Comparison of ENCODE assay signal across 12 mouse cellular contexts in the genomic region with DNA sequence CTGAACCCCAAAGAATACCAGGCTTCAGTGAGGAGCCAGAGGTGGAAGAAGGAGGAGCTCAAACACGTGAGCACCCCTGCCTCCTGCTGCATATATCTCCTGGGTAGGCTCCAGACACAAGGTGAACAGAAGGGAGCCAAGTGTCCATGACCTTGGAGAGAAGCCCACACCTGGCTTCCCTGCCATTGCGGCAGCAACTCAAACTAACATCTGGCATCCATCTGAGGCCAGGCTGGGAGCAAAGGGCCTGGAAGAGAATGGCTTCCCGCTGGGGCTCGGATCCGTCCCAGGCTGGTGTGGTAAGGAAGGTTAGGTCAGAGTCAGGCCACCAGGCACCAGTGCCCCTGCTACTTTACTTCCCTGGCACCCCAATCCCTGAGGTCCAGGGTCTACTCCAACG. TPM values are rescaled to one million over a fixed set of nuclear protein-coding genes. Genes with fewer than 3 reads are reported as not detected.
DNase-seq lines count a peak whose midpoint lies in the region; TF ChIP-seq lines count a peak whose summit lies in the region.
"Had no signal": no experiment of that assay in that cellular context is flagged by ENCODE, and none has a peak within 500 bp of the region (broad histone marks: within the 10 kb centered on the region; RNA-seq: fewer than 3 reads in every experiment).

No protein-coding gene starts in this region.

- TF ChIP-seq CTCF in kidney, adult 2 months (conservative IDR thresholded peaks at IDR 0.05; ENCODE audit: insufficient read depth, insufficient read length, low read depth, low read length): no peak
- no peak for TF ChIP-seq CTCF in testis, adult 2 months (IDR thresholded peaks at IDR 0.05; ENCODE audit: control insufficient read depth, insufficient read depth, insufficient replicate concordance, low read depth, low read length)

- TF ChIP-seq POLR2A in kidney, adult 2 months (IDR thresholded peaks at IDR 0.05; ENCODE audit: low read depth, low read length): no peak
- 0 out of 2 replicates have a peak, but pooled peaks have one; percentile 20 for TF ChIP-seq POLR2A in testis, adult 2 months (IDR thresholded peaks at IDR 0.05; ENCODE audit: control insufficient read depth, low read depth, low read length)

- no peak overlapping the region for H3K4me3 ChIP-seq in kidney, adult 2 months (ENCODE audit: insufficient read depth, low read depth, low read length)
- no peak overlapping the region for H3K4me3 ChIP-seq in testis, adult 2 months (ENCODE audit: control insufficient read depth, low read depth, low read length)
- H3K4me3 ChIP-seq: heart, embryonic 12.5 days; liver, embryonic 12.5 days; megakaryocyte, embryonic 14.5 days had no signal

- DNase-seq in kidney, adult 2 months: no peak
- no peak for DNase-seq in kidney, adult 18-20 months
- no peak for DNase-seq in testis, postnatal 10 days (ENCODE audit: low spot score)
- DNase-seq in forelimb bud, embryonic 11.5 days (ENCODE audit: low read depth, low spot score): peak; percentile 67
- DNase-seq in adipocyte (ENCODE audit: low spot score): no peak
- DNase-seq in right cerebral cortex, postnatal 25 days: no peak
- DNase-seq: layer of hippocampus, adult 9-11 months; retina, postnatal 1 day had no signal

- H3K27ac ChIP-seq in kidney, adult 2 months (ENCODE audit: insufficient read depth, low read depth, low read length): peak overlapping the region; percentile 10; the same call in 1 of the 2 replicates
- no peak overlapping the region for H3K27ac ChIP-seq in testis, adult 2 months (ENCODE audit: control insufficient read depth, insufficient read depth, low read depth, low read length)
- H3K27ac ChIP-seq: liver, embryonic 12.5 days had no signal

- peaks cover 24% of the 10 kb centered on the region; the same call in 1 of the 2 replicates for H3K4me1 ChIP-seq in kidney, adult 2 months (ENCODE audit: control insufficient read depth, insufficient read depth, low read length)
- H3K4me1 ChIP-seq in testis, adult 2 months (ENCODE audit: control insufficient read depth, insufficient read depth, low read length): peaks cover 22% of the 10 kb centered on the region

- no peaks in the 10 kb centered on the region for H3K36me3 ChIP-seq in kidney, adult 2 months (ENCODE audit: control insufficient read depth, insufficient read depth, low read length)
- peaks cover 2% of the 10 kb centered on the region for H3K36me3 ChIP-seq in testis, adult 2 months (ENCODE audit: control insufficient read depth, insufficient read depth, low read length)

- H3K27me3 ChIP-seq in kidney, adult 2 months (replicated peaks; ENCODE audit: control insufficient read depth, insufficient read depth, low read length): no peaks in the 10 kb centered on the region
- no peaks in the 10 kb centered on the region for H3K27me3 ChIP-seq in testis, adult 2 months (ENCODE audit: control insufficient read depth, insufficient read depth, low read length)
- H3K27me3 ChIP-seq: heart, embryonic 12.5 days had no signal

- WGBS in kidney, adult 2 months: 65% methylated on average over 6 of the region's 6 CpGs

RNA-seq across cellular contexts. Expression of a gene that starts 18.2 kb away (rescaled TPM):
- polyA plus RNA-seq in kidney, adult 2 months (2012; rRNA removed): 8.9 and 9.0 TPM in 2 replicates
- polyA plus RNA-seq in testis, adult 2 months (2012; rRNA removed): 74.1 and 80.7 TPM in 2 replicates
- polyA plus RNA-seq: heart, embryonic 12.5 days had no signal

RNA-seq across cellular contexts. Expression of a gene that starts 23.7 kb away (rescaled TPM):
- 18.0 and 18.2 TPM in 2 replicates for polyA plus RNA-seq in kidney, adult 2 months (2012; rRNA removed)
- 27.4 and 29.4 TPM in 2 replicates for polyA plus RNA-seq in testis, adult 2 months (2012; rRNA removed)

RNA-seq across cellular contexts. Expression of a gene that starts 43.8 kb away (rescaled TPM):
- polyA plus RNA-seq in kidney, adult 2 months (2012; rRNA removed): 7.6 and 7.8 TPM in 2 replicates
- polyA plus RNA-seq in testis, adult 2 months (2012; rRNA removed): 226 and 236 TPM in 2 replicates

RNA-seq across cellular contexts. Expression of a gene that starts 44.0 kb away (rescaled TPM):
- polyA plus RNA-seq in kidney, adult 2 months (2012; rRNA removed): 24.6 and 25.8 TPM in 2 replicates
- 143 and 168 TPM in 2 replicates for polyA plus RNA-seq in testis, adult 2 months (2012; rRNA removed)

Comparison
In these comparisons a context has a peak if more than half of its experiments do, and no peak if none do; other contexts are left out.
1. RNA of a gene that starts 43.8 kb away (polyA plus RNA-seq): 226 to 236 TPM in testis, adult 2 months; 7.6 to 7.8 TPM in kidney, adult 2 months; every median in the first group is over 10 times any median in the second.